Mouse (Mus musculus): ENCODE results near the gene Cpeb4. TPM values are rescaled to one million over a fixed set of nuclear protein-coding genes. Genes with fewer than 3 reads are reported as not detected.

Cpeb4 gene
- total and polyA plus RNA-seq, 3 experiments: 13.8 to 23.9 (median 20.1) TPM

DNA sequence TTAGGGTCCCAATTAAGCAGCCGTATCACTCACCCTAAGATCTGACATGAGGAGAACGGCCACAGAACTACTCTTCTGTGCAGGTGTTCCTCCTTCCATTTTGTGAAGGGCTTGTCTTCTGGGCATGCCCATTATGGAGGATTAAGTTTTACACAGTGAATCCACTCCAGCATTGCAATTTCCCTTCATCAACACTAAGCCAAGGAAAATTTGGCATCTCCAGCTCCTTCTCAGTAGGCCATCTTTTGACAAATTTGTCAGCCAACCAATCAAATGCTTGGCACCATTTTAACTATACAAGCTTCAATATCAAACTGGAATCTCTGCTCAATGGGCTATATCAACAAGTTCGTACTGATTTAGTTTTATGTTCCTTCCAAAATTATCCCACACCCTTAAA lies 34.8 kb upstream of the Cpeb4 start:
- Histone ChIP-seq H3K4me2 (ENCODE audit: insufficient read depth, low read depth, poor library complexity, severe bottlenecking) (no peak overlapping the region), H3K9ac (ENCODE audit: insufficient read depth, low read depth) (no peak overlapping the region), H3K4me3 (replicated peaks in 1 of 3; ENCODE audit: low read depth in 2 of 3, low read length in 2 of 3, poor library complexity in 1 of 3) (no peak overlapping the region), H3K36me3 (replicated peaks in 1 of 2; ENCODE audit: control insufficient read depth in 1 of 2, insufficient read depth in 1 of 2, low read length in 1 of 2) (no peaks in the 10 kb centered on the region), H3K27ac (ENCODE audit: insufficient read depth, low read depth) (no peak overlapping the region), H3K9me3 (replicated peaks; ENCODE audit: low read length) (no peaks in the 10 kb centered on the region), H3K27me3 (replicated peaks) (no peaks in the 10 kb centered on the region), H3K4me1 (ENCODE audit: control insufficient read depth in 1 of 2, insufficient read depth in 2 of 2) (peaks cover 6 to 27% of the 10 kb centered on the region in 2 experiments; a peak in 3 of 4 replicates), H3K79me2 (replicated peaks; ENCODE audit: control insufficient read depth, extremely low read depth, insufficient read depth, poor library complexity, severe bottlenecking) (no peaks in the 10 kb centered on the region)
- in situ Hi-C loops (cut with MboI; ENCODE audit: low pct_ligation_motif_present, low pct_unique_long_range_greater_than_20kb, low sequenced_read_pairs): no loop called here
- dilution Hi-C loops (cut with MboI; ENCODE audit: extremely low pct_ligation_motif_present, extremely low pct_unique_long_range_greater_than_20kb, low sequenced_read_pairs): no loop called here
- TF ChIP-seq HCFC1 (IDR thresholded peaks at IDR 0.05; ENCODE audit: low read depth, low read length): no peak
- no peak for DNase-seq (ENCODE audit: extremely low read depth)

DNA sequence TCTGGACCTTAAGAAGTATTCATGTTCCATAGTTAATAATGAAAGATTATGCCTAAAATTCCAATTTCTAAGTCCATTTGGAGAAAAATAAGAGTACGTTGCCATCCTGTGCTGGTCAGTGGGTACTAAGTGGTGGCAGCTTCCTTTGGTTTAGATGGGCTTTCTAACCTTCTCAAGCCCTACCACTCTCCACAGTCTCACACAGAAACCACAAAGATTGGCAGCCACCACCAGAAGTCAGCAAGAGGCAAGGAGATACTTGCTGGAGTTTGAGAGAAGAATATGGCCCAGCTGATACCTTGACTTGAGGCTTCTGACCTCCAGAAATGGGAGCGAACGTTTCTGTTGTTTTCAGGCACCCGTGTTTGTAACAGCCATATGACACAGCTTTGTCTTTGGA lies 34.3 kb upstream of the Cpeb4 start:
- no peak overlapping the region for H3K4me2 ChIP-seq (ENCODE audit: insufficient read depth, low read depth, poor library complexity, severe bottlenecking)
- H3K27me3 ChIP-seq (replicated peaks): no peaks in the 10 kb centered on the region
- H3K4me3 ChIP-seq (replicated peaks in 1 of 3; ENCODE audit: low read depth in 2 of 3, low read length in 2 of 3, poor library complexity in 1 of 3): no peak overlapping the region
- no peak overlapping the region for H3K27ac ChIP-seq (ENCODE audit: insufficient read depth, low read depth)
- H3K36me3 ChIP-seq (replicated peaks in 1 of 2; ENCODE audit: control insufficient read depth in 1 of 2, insufficient read depth in 1 of 2, low read length in 1 of 2): no peaks in the 10 kb centered on the region
- dilution Hi-C loops (cut with MboI; ENCODE audit: extremely low pct_ligation_motif_present, extremely low pct_unique_long_range_greater_than_20kb, low sequenced_read_pairs) (no loop called here), in situ Hi-C loops (cut with MboI; ENCODE audit: low pct_ligation_motif_present, low pct_unique_long_range_greater_than_20kb, low sequenced_read_pairs) (no loop called here)
- no peaks in the 10 kb centered on the region for H3K9me3 ChIP-seq (replicated peaks; ENCODE audit: low read length)
- TF ChIP-seq MYC (IDR thresholded peaks at IDR 0.05; ENCODE audit: low read depth, low read length) (no peak), MXI1 (IDR thresholded peaks at IDR 0.05; ENCODE audit: low read depth, low read length) (no peak)
- peaks cover 3 to 22% of the 10 kb centered on the region in 2 experiments; a peak in 3 of 4 replicates for H3K4me1 ChIP-seq (ENCODE audit: control insufficient read depth in 1 of 2, insufficient read depth in 2 of 2)
- DNase-seq (ENCODE audit: extremely low read depth): no peak
- H3K79me2 ChIP-seq (replicated peaks; ENCODE audit: control insufficient read depth, extremely low read depth, insufficient read depth, poor library complexity, severe bottlenecking): no peaks in the 10 kb centered on the region
- no peak overlapping the region for H3K9ac ChIP-seq (ENCODE audit: insufficient read depth, low read depth)

DNA sequence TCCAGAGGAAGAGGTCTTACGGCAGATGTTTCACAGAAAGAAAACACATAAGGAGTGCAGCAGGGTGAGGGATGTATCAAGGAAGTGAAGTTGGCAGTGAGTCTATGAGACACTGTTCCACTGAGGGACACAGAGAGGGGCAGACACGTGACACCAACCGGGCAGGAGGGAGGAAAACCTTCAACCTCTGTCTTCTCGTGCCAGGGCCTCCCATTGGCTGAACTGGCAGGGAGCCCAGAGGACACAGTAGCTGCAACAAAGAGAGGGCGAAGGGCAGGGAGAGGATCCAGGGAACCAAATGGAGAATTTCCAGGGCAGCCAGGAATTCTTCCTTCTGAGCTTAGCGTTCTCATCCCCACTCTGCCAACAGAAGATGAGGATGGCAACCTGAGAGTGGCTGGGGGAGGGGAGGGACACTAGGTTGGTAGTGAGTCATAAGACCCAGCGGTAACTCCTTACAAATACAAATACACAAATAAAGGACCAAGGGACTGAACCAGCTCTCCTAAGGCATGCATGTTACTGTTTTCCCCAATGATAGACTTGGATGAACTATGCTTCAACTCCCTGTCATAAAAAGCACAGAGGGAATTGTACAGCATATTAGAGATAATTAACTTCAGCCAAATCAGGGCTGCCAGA lies 33.4 kb upstream of the Cpeb4 start:
- Histone ChIP-seq H3K36me3 (replicated peaks in 1 of 2; ENCODE audit: control insufficient read depth in 1 of 2, insufficient read depth in 1 of 2, low read length in 1 of 2) (no peaks in the 10 kb centered on the region), H3K4me2 (ENCODE audit: insufficient read depth, low read depth, poor library complexity, severe bottlenecking) (no peak overlapping the region), H3K27me3 (replicated peaks) (no peaks in the 10 kb centered on the region), H3K9ac (ENCODE audit: insufficient read depth, low read depth) (no peak overlapping the region), H3K4me3 (replicated peaks in 1 of 3; ENCODE audit: low read depth in 2 of 3, low read length in 2 of 3, poor library complexity in 1 of 3) (no peak overlapping the region), H3K79me2 (replicated peaks; ENCODE audit: control insufficient read depth, extremely low read depth, insufficient read depth, poor library complexity, severe bottlenecking) (no peaks in the 10 kb centered on the region), H3K4me1 (ENCODE audit: control insufficient read depth in 1 of 2, insufficient read depth in 2 of 2) (peaks cover 3 to 22% of the 10 kb centered on the region in 2 experiments; a peak in 3 of 4 replicates), H3K27ac (ENCODE audit: insufficient read depth, low read depth) (no peak overlapping the region), H3K9me3 (replicated peaks; ENCODE audit: low read length) (no peaks in the 10 kb centered on the region)
- dilution Hi-C loops (cut with MboI; ENCODE audit: extremely low pct_ligation_motif_present, extremely low pct_unique_long_range_greater_than_20kb, low sequenced_read_pairs) (no loop called here), in situ Hi-C loops (cut with MboI; ENCODE audit: low pct_ligation_motif_present, low pct_unique_long_range_greater_than_20kb, low sequenced_read_pairs) (no loop called here)
- DNase-seq (ENCODE audit: extremely low read depth): no peak
- TF ChIP-seq ZNF384 (IDR thresholded peaks at IDR 0.05; ENCODE audit: low read depth, low read length) (no peak), UBTF (IDR thresholded peaks at IDR 0.05; ENCODE audit: low read depth, low read length) (no peak), JUN (IDR thresholded peaks at IDR 0.05; ENCODE audit: insufficient read depth, low read depth, low read length) (no peak), USF1 (IDR thresholded peaks at IDR 0.05; ENCODE audit: low read depth, low read length) (no peak), MAFK (IDR thresholded peaks at IDR 0.05; ENCODE audit: insufficient replicate concordance, low read length) (no peak), ZC3H11A (IDR thresholded peaks at IDR 0.05; ENCODE audit: low read depth, low read length) (no peak)
